In the genomic region with DNA sequence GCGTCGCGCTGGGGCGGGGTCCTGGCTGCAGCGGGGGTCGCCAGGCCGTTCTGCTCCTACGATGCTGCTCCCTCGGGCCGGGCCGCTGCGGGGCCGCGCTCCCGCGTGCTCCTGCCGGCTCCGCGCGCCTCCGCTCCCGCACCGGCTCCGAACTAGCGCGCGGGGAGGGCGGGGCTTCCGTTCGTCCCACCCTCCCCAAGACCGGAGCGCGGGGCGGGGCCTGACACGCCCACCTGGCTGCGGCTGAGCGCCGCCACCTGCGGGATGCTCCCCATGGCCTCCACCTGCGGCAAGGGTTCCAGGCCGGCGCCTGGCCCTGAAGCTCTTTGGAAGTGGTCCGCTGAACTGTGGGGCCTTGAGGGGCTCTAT, we compare ENCODE assay signal across 8 mouse cellular contexts. TPM values are rescaled to one million over a fixed set of nuclear protein-coding genes. Genes with fewer than 3 reads are reported as not detected.
DNase-seq lines count a peak whose midpoint lies in the region; ATAC-seq lines count a peak whose summit lies in the region.

A gene (minus strand): TSS at position 157 of the 369 bp plus-strand sequence.

- ATAC-seq in hindbrain, embryonic 15.5 days (ENCODE audit: low FRiP score, low read depth) = peak; percentile 85

- peaks cover 47% of the 10 kb centered on the region for H3K4me1 ChIP-seq in hindbrain, embryonic 15.5 days (replicated peaks)

- H3K36me3 ChIP-seq in hindbrain, embryonic 15.5 days = no peaks in the 10 kb centered on the region

- peak; percentile 87 for DNase-seq in ZHBTc4 (ENCODE audit: low read depth, low spot score)
- DNase-seq in cerebellum, postnatal 14 days = peak; percentile 87 to 93
- peak; percentile 74 for DNase-seq in gastrocnemius, adult 18-20 months (ENCODE audit: low spot score)
- peak; percentile 76 for DNase-seq in left cerebral cortex, adult 11 months (ENCODE audit: low spot score)
- DNase-seq in lung, postnatal 14 days = peak; percentile 66
- peak; percentile 86 for DNase-seq in right cerebral cortex, postnatal 14 days
- DNase-seq in urinary bladder, postnatal 36 days (ENCODE audit: low spot score in 2 of 2) = peak; percentile 40 to 60

- H3K27ac ChIP-seq in hindbrain, embryonic 15.5 days (replicated peaks) = peak within 1 kb of the TSS; percentile 92

- no peaks in the 10 kb centered on the region for H3K9me3 ChIP-seq in hindbrain, embryonic 15.5 days

- H3K4me3 ChIP-seq in hindbrain, embryonic 15.5 days = peak within 1 kb of the TSS; percentile 87

- peaks cover 3% of the 10 kb centered on the region; the same call in 1 of the 2 replicates for H3K27me3 ChIP-seq in hindbrain, embryonic 15.5 days

- peak within 1 kb of the TSS; percentile 94 for H3K9ac ChIP-seq in hindbrain, embryonic 15.5 days

- WGBS in hindbrain, embryonic 15.5 days = 0% methylated on average over 20 of the region's 43 CpGs

- H3K4me2 ChIP-seq in hindbrain, embryonic 15.5 days = peak within 1 kb of the TSS; percentile 87

RNA-seq across cellular contexts. Expression of the gene that starts here (rescaled TPM):
- 10 to 100 TPM; 63.4 to 85.0 TPM for total RNA-seq in gastrocnemius, adult 18-20 months (2021)
- polyA plus RNA-seq in hindbrain, embryonic 15.5 days (2015; fragmentation: Nextera tagmentation; extraction: Ambion mirVana) = 19.6 and 23.2 TPM in 2 replicates

Comparison
In these comparisons a context has a peak if more than half of its experiments do, and no peak if none do; other contexts are left out.
1. Peak in every context shown above with its lines: DNase-seq, ATAC-seq, H3K4me3 ChIP-seq and H3K27ac ChIP-seq.